Mouse (Mus musculus): ENCODE data around the gene Clip3.

GRCm38 (mm10) chr7:30320946-30321345 is 29.4 kb downstream of the Clip3 start:
- no peak for TF ChIP-seq CTCF (IDR thresholded peaks at IDR 0.05)
- no peak for TF ChIP-seq EP300 (IDR thresholded peaks at IDR 0.05)
